Mouse (Mus musculus) hindbrain, embryonic 16.5 days (tissue): Measurements from ENCODE around the gene Ak8. TPM values are rescaled to one million over a fixed set of nuclear protein-coding genes. Genes with fewer than 3 reads are reported as not detected.
A peak's percentile ranks its signal among the peaks of the same experiment; 100 is the strongest.

ENCODE experiments used
- microRNA-seq: library from miRNA; unstranded; fragments of <30 nt; microRNA quantifications from one replicate; pipeline ENCODE4, GENCODE M21; 2017
- polyA plus RNA-seq: library from polyadenylated mRNA; unstranded; fragments of >200 nt; fragmentation: Nextera tagmentation; extraction: Ambion mirVana; gene quantifications from 2 replicates; pipeline ENCODE4 v1.2.1, GENCODE M21; 2015

The Ak8 gene
- polyA plus RNA-seq, 1 experiment from 2014 or later: 3.3 TPM

Small RNA genes within 50 kb of the gene (microRNA-seq; reads per million reads assigned to microRNA genes)
- 2.5 reads per million, percentile 5 among the genes with 10 or more reads in this experiment for gene Mir3088

Other genes starting within 250 kb of the Ak8 start
- 3.0 and 4.5 TPM in 2 replicates for gene 1700007K13Rik, start 233.8 kb upstream of the Ak8 start, polyA plus RNA-seq
- 48.2 and 51.4 TPM in 2 replicates for gene Mrps2, start 232.1 kb upstream of the Ak8 start, polyA plus RNA-seq
- gene Gbgt1, start 203.3 kb upstream of the Ak8 start, polyA plus RNA-seq: 1.7 and 2.0 TPM in 2 replicates
- 2.5 and 2.6 TPM in 2 replicates for gene Gm10134, start 194.1 kb upstream of the Ak8 start, polyA plus RNA-seq
- gene Ralgds, start 187.0 kb upstream of the Ak8 start, polyA plus RNA-seq: 75.0 and 84.9 TPM in 2 replicates
- not detected in 2 replicates for gene Cel, start 136.8 kb upstream of the Ak8 start, polyA plus RNA-seq
- gene Gtf3c5, start 116.4 kb upstream of the Ak8 start, polyA plus RNA-seq: 39.5 and 44.1 TPM in 2 replicates
- gene Gfi1b, start 78.2 kb upstream of the Ak8 start, polyA plus RNA-seq: not detected in 2 replicates
- 28.8 and 30.6 TPM in 2 replicates for gene Tsc1, start 58.9 kb upstream of the Ak8 start, polyA plus RNA-seq
- 3.2 and 3.4 TPM in 2 replicates for gene Spaca9, start 437 bp upstream of the Ak8 start, polyA plus RNA-seq
- gene Gtf3c4, start 140.2 kb downstream of the Ak8 start, polyA plus RNA-seq: 14.4 and 19.4 TPM in 2 replicates
- 13.2 and 17.1 TPM in 2 replicates for gene Ddx31, start 140.2 kb downstream of the Ak8 start, polyA plus RNA-seq
- 27.3 and 29.3 TPM in 2 replicates for gene Barhl1, start 216.5 kb downstream of the Ak8 start, polyA plus RNA-seq